Mouse (Mus musculus): ENCODE results near the gene Cfap300. TPM values are rescaled to one million over a fixed set of nuclear protein-coding genes. Genes with fewer than 3 reads are reported as not detected.

Cfap300 gene
- polyA plus RNA-seq, 1 experiment from 2014 or later = 14.9 TPM

GRCm38 (mm10) chr9:7979153-7979916, 63.3 kb downstream of the Cfap300 start:
- H3K4me2 ChIP-seq (replicated peaks) = no peak overlapping the region
- H3K9ac ChIP-seq = no peak overlapping the region
- no peak overlapping the region for H3K27ac ChIP-seq
- no peaks in the 10 kb centered on the region for H3K9me3 ChIP-seq
- no peak for ATAC-seq (ENCODE audit: low FRiP score, low read depth)
- 88% methylated on average over 11 of the region's 11 CpGs for whole genome bisulfite sequencing
- peaks cover 6% of the 10 kb centered on the region for H3K4me1 ChIP-seq
- no peak overlapping the region for H3K4me3 ChIP-seq
- H3K27me3 ChIP-seq = no peaks in the 10 kb centered on the region
- H3K36me3 ChIP-seq = peaks cover 64% of the 10 kb centered on the region

DNA sequence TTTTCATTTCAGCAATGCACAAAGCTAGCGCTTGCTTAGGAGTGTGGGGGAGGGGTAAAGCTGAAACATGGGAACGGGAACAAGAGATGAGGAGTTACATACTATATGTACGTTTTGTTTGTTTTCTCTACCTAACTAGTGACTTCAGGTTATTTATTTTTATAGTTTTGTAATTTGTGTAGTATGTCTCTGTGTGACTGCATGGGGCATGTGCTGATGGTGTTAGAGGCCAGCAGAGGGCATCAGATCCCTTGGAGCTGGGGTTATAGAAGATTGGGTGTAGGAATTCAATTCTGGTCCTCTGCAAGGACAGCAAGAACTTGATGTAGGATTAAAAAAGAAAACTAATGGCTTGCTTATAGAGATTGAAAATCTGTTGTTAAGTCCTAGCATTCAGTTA, 64.1 kb downstream of the Cfap300 start:
- no peak overlapping the region for H3K9ac ChIP-seq
- WGBS = 87% methylated on average over 3 of the region's 3 CpGs
- H3K36me3 ChIP-seq = peaks cover 68% of the 10 kb centered on the region

DNA sequence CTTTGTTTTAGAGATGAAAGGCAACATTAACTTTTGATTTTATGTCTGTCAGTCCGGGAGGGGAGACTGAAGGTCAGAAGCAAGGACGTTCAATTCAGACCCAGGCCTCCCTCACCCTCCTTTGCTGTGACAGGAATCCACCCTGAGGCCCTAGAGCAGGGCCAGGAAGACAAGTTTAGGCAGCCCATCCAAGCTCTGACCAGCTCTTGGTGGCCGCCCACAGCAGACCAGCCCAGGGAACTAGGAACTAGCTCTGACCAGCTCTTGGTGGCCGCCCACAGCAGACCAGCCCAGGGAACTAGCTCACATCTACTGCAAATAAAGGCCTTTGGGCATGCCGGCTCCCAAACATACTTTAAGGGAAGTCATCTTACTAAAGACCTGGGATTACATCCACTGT, 65.0 kb downstream of the Cfap300 start:
- H3K27me3 ChIP-seq = no peaks in the 10 kb centered on the region
- no peak overlapping the region for H3K4me3 ChIP-seq
- no peaks in the 10 kb centered on the region for H3K9me3 ChIP-seq
- H3K4me2 ChIP-seq (replicated peaks) = no peak overlapping the region
- no peak for ATAC-seq (ENCODE audit: low FRiP score, low read depth)
- H3K9ac ChIP-seq = no peak overlapping the region
- H3K27ac ChIP-seq = no peak overlapping the region
- peaks cover 73% of the 10 kb centered on the region for H3K36me3 ChIP-seq
- WGBS = 76% methylated on average over 5 of the region's 5 CpGs
- no peaks in the 10 kb centered on the region for H3K4me1 ChIP-seq

More for the DNA sequence above, 64.1 kb downstream of the Cfap300 start:
- Histone ChIP-seq H3K4me2 (replicated peaks) (no peak overlapping the region), H3K4me3 (no peak overlapping the region), H3K27me3 (no peaks in the 10 kb centered on the region), H3K27ac (no peak overlapping the region), H3K4me1 (peaks cover 1% of the 10 kb centered on the region), H3K9me3 (no peaks in the 10 kb centered on the region)
- ATAC-seq (ENCODE audit: low FRiP score, low read depth) = no peak

DNA sequence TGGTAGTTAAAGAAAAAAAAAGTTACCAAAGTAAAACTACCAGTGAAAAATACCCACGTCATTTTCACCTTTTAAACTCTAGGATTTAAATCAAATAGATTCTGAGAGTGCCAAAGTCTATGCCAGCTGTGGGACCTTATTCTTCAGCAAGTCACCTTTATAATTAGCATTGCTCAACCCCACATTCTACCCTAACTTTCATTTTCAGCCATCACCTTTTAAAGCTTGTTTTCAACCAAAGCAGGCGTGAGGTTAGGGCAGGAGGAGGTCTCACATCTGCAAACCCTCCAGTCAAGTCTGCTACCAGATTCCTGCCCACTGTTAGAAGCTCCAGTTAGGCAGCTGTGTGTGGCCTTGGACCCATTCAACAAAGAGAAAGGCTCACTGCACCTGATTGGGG, 70.6 kb downstream of the Cfap300 start:
- Histone ChIP-seq H3K27ac (no peak overlapping the region), H3K9ac (no peak overlapping the region), H3K4me1 (peaks cover 3% of the 10 kb centered on the region; the same call in 1 of the 2 replicates), H3K27me3 (no peaks in the 10 kb centered on the region), H3K4me3 (no peak overlapping the region), H3K9me3 (no peaks in the 10 kb centered on the region), H3K36me3 (peaks cover 64% of the 10 kb centered on the region), H3K4me2 (replicated peaks) (no peak overlapping the region)
- ATAC-seq (ENCODE audit: low FRiP score, low read depth) = no peak
- WGBS = 50% methylated on average over 2 of the region's 2 CpGs

Other genes starting within 250 kb of the Cfap300 start
- gene Birc2, start 205.8 kb downstream of the Cfap300 start, polyA plus RNA-seq (2015; fragmentation: Nextera tagmentation; extraction: Ambion mirVana) = 42.7 and 43.5 TPM in 2 replicates
- 10.6 and 11.4 TPM in 2 replicates for gene Birc3, start 169.6 kb downstream of the Cfap300 start, polyA plus RNA-seq (2015; fragmentation: Nextera tagmentation; extraction: Ambion mirVana)
- 47.5 and 48.1 TPM in 2 replicates for gene Yap1, start 38.2 kb downstream of the Cfap300 start, polyA plus RNA-seq (2015; fragmentation: Nextera tagmentation; extraction: Ambion mirVana)
- 2.7 and 3.3 TPM in 2 replicates for gene Cep126, start 91.5 kb upstream of the Cfap300 start, polyA plus RNA-seq (2015; fragmentation: Nextera tagmentation; extraction: Ambion mirVana)

Measured in limb, embryonic 13.5 days (tissue).